In the genomic region with DNA sequence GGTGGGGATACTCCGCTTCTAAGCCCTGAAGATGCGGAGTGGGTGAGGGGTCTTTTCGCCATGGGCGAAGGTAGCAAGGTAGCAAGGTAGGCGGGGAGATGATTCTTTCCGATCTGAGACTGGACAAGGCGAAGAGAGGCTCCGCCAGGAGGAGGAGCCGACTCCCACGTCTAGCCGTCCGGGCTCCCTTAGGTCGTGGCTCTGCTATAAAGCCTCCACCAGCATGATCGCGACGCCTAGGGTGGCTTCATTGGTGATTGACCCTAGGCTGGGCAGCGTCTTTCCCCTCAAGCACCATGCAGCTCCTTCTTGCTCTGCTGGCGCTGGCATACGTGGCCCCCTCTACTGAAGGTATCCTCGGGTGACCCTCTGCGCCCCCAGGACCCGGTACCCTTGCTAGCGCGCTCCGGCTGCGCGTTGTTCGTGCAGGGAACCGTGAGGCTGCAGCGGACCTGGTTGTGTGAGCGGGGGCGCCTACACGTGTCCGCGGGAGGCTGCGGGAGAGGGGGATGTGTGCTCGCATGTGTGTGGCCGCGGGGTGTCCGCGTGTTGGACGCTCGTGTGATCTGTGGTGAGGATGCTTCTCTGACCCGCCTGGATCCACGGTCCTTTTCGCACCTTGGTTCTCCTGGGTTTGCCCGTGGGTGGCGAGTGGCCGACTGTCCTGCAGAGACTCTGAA, we compare ENCODE assay signal across 8 mouse cellular contexts. TPM values are rescaled to one million over a fixed set of nuclear protein-coding genes. Genes with fewer than 3 reads are reported as not detected.
DNase-seq lines count a peak whose midpoint lies in the region; ATAC-seq and TF ChIP-seq lines count a peak whose summit lies in the region.

A gene (plus strand): TSS at position 196 of the 680 bp plus-strand sequence.

- DNase-seq in frontal cortex, adult 2 months (ENCODE audit: extremely low spot score in 1 of 2, low spot score in 1 of 2) = no peak
- DNase-seq in frontal cortex, postnatal 10 days (ENCODE audit: low spot score in 2 of 2) = no peak
- peak; percentile 43 for DNase-seq in embryo, embryonic 11 days
- no peak for DNase-seq in liver, embryonic 14.5 days (ENCODE audit: low read depth in 3 of 3, low spot score in 3 of 3)
- no peak for DNase-seq in Muller cell, postnatal 12 days (ENCODE audit: inconsistent ontology term)

- H3K27ac ChIP-seq in heart, embryonic 14.5 days (replicated peaks in 1 of 2; ENCODE audit: control insufficient read depth in 1 of 2, insufficient read depth in 1 of 2, low read depth in 2 of 2, low read length in 2 of 2) = no peak within 1 kb of the TSS
- peak within 1 kb of the TSS; percentile 83 for H3K27ac ChIP-seq in kidney, embryonic 16.5 days (ENCODE audit: low read length)
- H3K27ac ChIP-seq in liver, embryonic 14.5 days = no peak within 1 kb of the TSS
- no peak within 1 kb of the TSS for H3K27ac ChIP-seq in olfactory bulb, adult 2 months (ENCODE audit: insufficient read depth, low read depth, low read length)

- peak within 1 kb of the TSS; percentile 55 for H3K4me2 ChIP-seq in heart, embryonic 14.5 days (ENCODE audit: low read length)
- H3K4me2 ChIP-seq in kidney, embryonic 16.5 days (replicated peaks; ENCODE audit: low read depth, low read length) = peak within 1 kb of the TSS; percentile 69
- H3K4me2 ChIP-seq in liver, embryonic 14.5 days (ENCODE audit: low read depth) = peak within 1 kb of the TSS; percentile 32; the same call in 1 of the 2 replicates

- TF ChIP-seq CTCF in liver, embryonic 14.5 days (IDR thresholded peaks at IDR 0.05; ENCODE audit: low read depth) = no peak
- TF ChIP-seq CTCF in olfactory bulb, adult 2 months (IDR thresholded peaks at IDR 0.05; ENCODE audit: insufficient read depth, low read depth, low read length) = no peak

- peaks cover 36% of the 10 kb centered on the region for H3K27me3 ChIP-seq in heart, embryonic 14.5 days (ENCODE audit: control insufficient read depth, insufficient read depth, low read length)
- peaks cover 32% of the 10 kb centered on the region for H3K27me3 ChIP-seq in kidney, embryonic 16.5 days (ENCODE audit: insufficient read depth, low read length)
- peaks cover 41% of the 10 kb centered on the region for H3K27me3 ChIP-seq in liver, embryonic 14.5 days (ENCODE audit: control insufficient read depth, insufficient read depth, low read length)

- H3K4me3 ChIP-seq in heart, embryonic 14.5 days (ENCODE audit: control insufficient read depth in 1 of 2, insufficient read depth in 1 of 2, low read depth in 1 of 2, low read length in 2 of 2) = peak within 1 kb of the TSS in 1 of 2 experiments; percentile 29; a peak in 2 of 4 replicates
- peak within 1 kb of the TSS; percentile 50 for H3K4me3 ChIP-seq in kidney, embryonic 16.5 days (ENCODE audit: low read length)
- no peak within 1 kb of the TSS for H3K4me3 ChIP-seq in liver, embryonic 14.5 days (ENCODE audit: insufficient read depth in 1 of 2, low read depth in 2 of 2, low read length in 2 of 2)
- H3K4me3 ChIP-seq in olfactory bulb, adult 2 months (ENCODE audit: insufficient read depth, low read depth, low read length) = peak within 1 kb of the TSS; percentile 42

- under 1% methylated on average over 49 of the region's 49 CpGs for WGBS in heart, embryonic 14.5 days
- WGBS in kidney, embryonic 16.5 days = under 1% methylated on average over 49 of the region's 49 CpGs
- WGBS in liver, embryonic 14.5 days (ENCODE audit: insufficient replicate concordance) = 2% methylated on average over 49 of the region's 49 CpGs
- 2% methylated on average over 49 of the region's 49 CpGs for WGBS in olfactory bulb, adult 2 months

- no peaks in the 10 kb centered on the region for H3K36me3 ChIP-seq in heart, embryonic 14.5 days (ENCODE audit: control insufficient read depth, insufficient read depth, low read length)
- H3K36me3 ChIP-seq in kidney, embryonic 16.5 days (ENCODE audit: insufficient read depth, low read length) = no peaks in the 10 kb centered on the region
- no peaks in the 10 kb centered on the region for H3K36me3 ChIP-seq in liver, embryonic 14.5 days (replicated peaks; ENCODE audit: control insufficient read depth, insufficient read depth, low read depth)

- no peak within 1 kb of the TSS for H3K9ac ChIP-seq in heart, embryonic 14.5 days (ENCODE audit: low read length)
- peak within 1 kb of the TSS; percentile 54; the same call in 1 of the 2 replicates for H3K9ac ChIP-seq in kidney, embryonic 16.5 days (replicated peaks; ENCODE audit: low read length)
- no peak within 1 kb of the TSS for H3K9ac ChIP-seq in liver, embryonic 14.5 days (replicated peaks)

- no peak for TF ChIP-seq POLR2A in olfactory bulb, adult 2 months (IDR thresholded peaks at IDR 0.05; ENCODE audit: insufficient read depth, low read depth, low read length)

- peaks cover 10 to 24% of the 10 kb centered on the region in 2 experiments for H3K4me1 ChIP-seq in heart, embryonic 14.5 days (ENCODE audit: control insufficient read depth in 2 of 2, insufficient read depth in 2 of 2, low read length in 2 of 2)
- H3K4me1 ChIP-seq in kidney, embryonic 16.5 days (ENCODE audit: insufficient read depth, low read length) = peaks cover 34% of the 10 kb centered on the region
- no peaks in the 10 kb centered on the region for H3K4me1 ChIP-seq in liver, embryonic 14.5 days (replicated peaks; ENCODE audit: control insufficient read depth in 2 of 2, insufficient read depth in 2 of 2, low read length in 1 of 2)
- peaks cover 11% of the 10 kb centered on the region for H3K4me1 ChIP-seq in olfactory bulb, adult 2 months (ENCODE audit: control insufficient read depth, insufficient read depth, low read length)

- H3K9me3 ChIP-seq in heart, embryonic 14.5 days (ENCODE audit: control insufficient read depth, low read length) = no peaks in the 10 kb centered on the region
- H3K9me3 ChIP-seq in kidney, embryonic 16.5 days (ENCODE audit: low read length) = no peaks in the 10 kb centered on the region
- no peaks in the 10 kb centered on the region for H3K9me3 ChIP-seq in liver, embryonic 14.5 days (ENCODE audit: control insufficient read depth, low read length)

- no peak for TF ChIP-seq EP300 in liver, embryonic 14.5 days (IDR thresholded peaks at IDR 0.05; ENCODE audit: low read depth)

- ATAC-seq in heart, embryonic 14.5 days (ENCODE audit: insufficient number of reproducible peaks, insufficient read depth, low FRiP score, low read depth) = no peak
- ATAC-seq in kidney, embryonic 16.5 days (ENCODE audit: low FRiP score, low TSS enrichment) = 0 out of 2 replicates have a peak, but pooled peaks have one; percentile 54
- ATAC-seq in liver, embryonic 14.5 days (ENCODE audit: insufficient read depth) = no peak

RNA-seq across cellular contexts. Expression of the gene that starts here (rescaled TPM):
- polyA plus RNA-seq in frontal cortex, adult 2 months (2012; rRNA removed) = 63.0 and 71.7 TPM in 2 replicates
- 0.65 and 0.80 TPM in 2 replicates for polyA plus RNA-seq in heart, embryonic 14.5 days (2014; fragmentation: Nextera tagmentation; extraction: Ambion mirVana)
- 86.5 and 95.7 TPM in 2 replicates for polyA plus RNA-seq in kidney, embryonic 16.5 days (2015; fragmentation: Nextera tagmentation; extraction: Ambion mirVana)
- polyA plus RNA-seq in liver, embryonic 14.5 days (2012; rRNA removed) = 0.10 and 0.11 TPM in 2 replicates
- 0.43 and 0.51 TPM in 2 replicates for polyA plus RNA-seq in liver, embryonic 14.5 days (2014; fragmentation: Nextera tagmentation; extraction: Ambion mirVana)
- not detected in 2 replicates for polyA plus RNA-seq in olfactory bulb, adult 2 months (2012; ENCODE audit: insufficient read depth, insufficient read length, low replicate concordance, missing spikeins)

Comparison
In these comparisons a context has a peak if more than half of its experiments do, and no peak if none do; other contexts are left out.
1. RNA of the gene that starts here (polyA plus RNA-seq): 86.5 to 95.7 TPM in kidney, embryonic 16.5 days and 63.0 to 71.7 TPM in frontal cortex, adult 2 months; 0.65 to 0.80 TPM in heart, embryonic 14.5 days, 0.10 to 0.51 TPM in liver, embryonic 14.5 days and not detected in olfactory bulb, adult 2 months; every median in the first group is over 10 times any median in the second.
2. H3K4me3 ChIP-seq: peak in kidney, embryonic 16.5 days (single experiment) and olfactory bulb, adult 2 months (single experiment); none in liver, embryonic 14.5 days (0 of 2).
3. Peak in every context shown above with its lines, with median percentiles within 50 percentile points of each other: H3K4me2 ChIP-seq.